Mouse (Mus musculus): ENCODE data around the gene Dgki.

- TF ChIP-seq TCF12 (IDR thresholded peaks at IDR 0.05; ENCODE audit: low read depth, low read length) (no peak), POLR2A (IDR thresholded peaks at IDR 0.05; ENCODE audit: control insufficient read depth in 1 of 2, insufficient read depth in 1 of 2, low read depth in 1 of 2, low read length in 2 of 2, poor library complexity in 1 of 2) (no peak), ZKSCAN1 (IDR thresholded peaks at IDR 0.05; ENCODE audit: low read depth, low read length) (no peak), CTCF (IDR thresholded peaks at IDR 0.05 in 2 of 3, conservative IDR thresholded peaks at IDR 0.05 in 1 of 3; ENCODE audit: control insufficient read depth in 1 of 3, insufficient read depth in 1 of 3, low read depth in 2 of 3, low read length in 3 of 3, poor library complexity in 1 of 3, severe bottlenecking in 1 of 3) (no peak), CHD1 (IDR thresholded peaks at IDR 0.05; ENCODE audit: low read depth, low read length) (no peak)
Observed at GRCm38 (mm10) chr6:36800309-36800946, 499.6 kb downstream of the Dgki start.
